Mouse (Mus musculus): ENCODE results near the gene Carns1.
A peak's percentile ranks its signal among the peaks of the same experiment; 100 is the strongest.

DNA sequence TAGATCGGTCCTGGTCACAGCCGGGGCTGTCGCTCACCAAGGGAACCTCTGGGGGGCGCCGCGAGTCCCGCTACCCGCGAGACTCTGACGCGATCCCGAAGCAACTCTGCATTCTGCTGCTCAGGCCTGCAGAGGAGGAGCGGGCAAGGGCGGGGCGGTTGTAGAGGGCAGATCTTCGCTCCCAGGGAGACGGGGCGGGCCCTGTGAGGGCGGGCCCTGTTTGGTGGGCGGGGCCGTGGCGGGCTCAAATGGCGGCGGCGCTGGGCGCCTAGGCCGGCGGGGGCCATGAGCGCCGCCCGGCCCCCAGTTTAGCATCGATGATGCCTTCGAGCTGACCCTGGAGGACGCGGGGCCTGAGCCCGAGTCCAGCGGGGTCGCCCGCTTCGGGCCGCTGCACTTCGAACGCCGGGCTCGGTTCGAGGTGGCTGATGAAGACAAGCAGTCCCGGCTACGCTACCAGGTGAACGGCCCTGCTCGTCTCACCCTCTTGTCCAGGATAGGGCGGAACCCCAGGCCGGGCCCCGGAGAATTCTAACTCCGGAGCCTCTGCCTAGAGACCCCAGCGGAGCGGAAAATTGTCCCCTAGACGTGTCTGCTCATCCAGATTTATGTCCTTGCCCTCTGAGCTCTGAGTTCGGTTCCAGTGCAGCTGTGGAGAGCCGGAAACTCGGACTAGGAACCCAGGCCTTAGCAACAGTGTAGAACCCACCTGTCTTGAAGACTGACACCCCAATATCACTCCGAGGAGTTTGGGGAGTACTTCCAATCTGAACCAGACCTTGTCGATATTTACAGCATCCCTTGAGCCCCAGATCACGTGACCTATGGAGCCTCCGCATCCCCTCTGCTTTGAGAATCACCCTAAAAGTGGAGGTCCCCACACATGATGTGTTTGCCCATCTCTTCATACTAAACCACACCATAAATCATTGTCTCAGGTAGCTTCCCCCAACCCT is 49.3 kb downstream of the Carns1 start, which contains the start of gene Aip:
- TF ChIP-seq CTCF (IDR thresholded peaks at IDR 0.05) (peak; percentile 79), EP300 (IDR thresholded peaks at IDR 0.05) (no peak)
